Mouse (Mus musculus) heart, postnatal 25 days (tissue): Measurements from ENCODE around the gene Cryl1. TPM values are rescaled to one million over a fixed set of nuclear protein-coding genes. Genes with fewer than 3 reads are reported as not detected.
A peak's percentile ranks its signal among the peaks of the same experiment; 100 is the strongest.

Experiments used
- DNase-seq: peaks from one replicate; pipeline ENCODE4 v3.0.0; 2022; ENCODE audit warnings: low spot score
- intact Hi-C: fragments of 180-260 bp; cut with DNase I; formaldehyde crosslinking; loops from one replicate; pipeline ENCODE4 v1.15.1; 2025
- total RNA-seq, 2 experiments: library from RNA; stranded (reverse); gene quantifications; 2 replicates each; pipeline ENCODE4 v1.2.3; 2021

Cryl1 gene
- 1 to 10 TPM; 5.3 to 6.1 TPM for total RNA-seq

GRCm38 (mm10) chr14:57398065-57398757, at the start of gene Cryl1:
Cryl1 (minus strand) TSS chr14:57398529.
- intact Hi-C loops: loop anchor here (2.0 kb wide), 1 partner anchor 27 kb away; the partner anchor contains the start of gene Ift88
- peak; percentile 95 for DNase-seq

- intact Hi-C loops: no loop called here
- no peak for DNase-seq
Observed at GRCm38 (mm10) chr14:57430451-57430850, 32.1 kb upstream of the Cryl1 start.

- no peak for DNase-seq
- intact Hi-C loops: loop anchor here (2.0 kb wide), 1 partner anchor 25 kb away; the partner anchor contains the start of gene Cryl1
Observed at GRCm38 (mm10) chr14:57424212-57424561, 25.9 kb upstream of the Cryl1 start.

GRCm38 (mm10) chr14:57423432-57424211, 25.3 kb upstream of the Cryl1 start, which contains the start of gene Ift88:
Ift88 (plus strand) TSS chr14:57424062.
- DNase-seq: peak; percentile 88
- intact Hi-C loops: loop anchor here (2.0 kb wide), 1 partner anchor 25 kb away; the partner anchor contains the start of gene Cryl1

- intact Hi-C loops: no loop called here
- no peak for DNase-seq
Observed at GRCm38 (mm10) chr14:57417187-57417586, 18.9 kb upstream of the Cryl1 start.

- intact Hi-C loops: no loop called here
- no peak for DNase-seq
Observed at GRCm38 (mm10) chr14:57412166-57412565, 13.8 kb upstream of the Cryl1 start.

- intact Hi-C loops: loop anchor here (2.0 kb wide), 1 partner anchor 302 kb away; no protein-coding TSS in a partner anchor
- DNase-seq: no peak
Observed at GRCm38 (mm10) chr14:57409106-57409505, 10.8 kb upstream of the Cryl1 start.

- intact Hi-C loops: loop anchor here (2.0 kb wide), 1 partner anchor 301 kb away; no protein-coding TSS in a partner anchor
- DNase-seq: no peak
Observed at GRCm38 (mm10) chr14:57408100-57408499, 9.8 kb upstream of the Cryl1 start.

GRCm38 (mm10) chr14:57407039-57407987, 9.0 kb upstream of the Cryl1 start:
- peak; percentile 3 for DNase-seq

GRCm38 (mm10) chr14:57402815-57403214, 4.5 kb upstream of the Cryl1 start:
- intact Hi-C loops: no loop called here
- no peak for DNase-seq

More at GRCm38 (mm10) chr14:57407039-57407987, 9.0 kb upstream of the Cryl1 start:
- intact Hi-C loops: loop anchor here (2.0 kb wide), 1 partner anchor 35 kb away; no protein-coding TSS in a partner anchor

- intact Hi-C loops: loop anchor here (2.0 kb wide), 1 partner anchor 26 kb away; the partner anchor contains the start of gene Ift88
- DNase-seq: no peak
Observed at GRCm38 (mm10) chr14:57398813-57399427, 591 bp upstream of the Cryl1 start.

GRCm38 (mm10) chr14:57397221-57397620, 1.1 kb downstream of the Cryl1 start:
- intact Hi-C loops: no loop called here
- DNase-seq: no peak

GRCm38 (mm10) chr14:57395470-57395869, 2.9 kb downstream of the Cryl1 start:
- DNase-seq: no peak
- intact Hi-C loops: no loop called here

GRCm38 (mm10) chr14:57392278-57392677, 6.1 kb downstream of the Cryl1 start:
- DNase-seq: no peak
- intact Hi-C loops: no loop called here

- DNase-seq: no peak
- intact Hi-C loops: no loop called here
Observed at GRCm38 (mm10) chr14:57391621-57392020, 6.7 kb downstream of the Cryl1 start.

GRCm38 (mm10) chr14:57386758-57387561, 11.4 kb downstream of the Cryl1 start:
- no peak for DNase-seq
- intact Hi-C loops: no loop called here

- intact Hi-C loops: no loop called here
- no peak for DNase-seq
Observed at GRCm38 (mm10) chr14:57385667-57386066, 12.7 kb downstream of the Cryl1 start.

GRCm38 (mm10) chr14:57377531-57377930, 20.8 kb downstream of the Cryl1 start:
- no peak for DNase-seq
- intact Hi-C loops: no loop called here
